Mouse (Mus musculus) heart, postnatal 0 days (tissue): ENCODE data around the gene Frem2. TPM values are rescaled to one million over a fixed set of nuclear protein-coding genes. Genes with fewer than 3 reads are reported as not detected.

Source experiments
- ATAC-seq: fragments of 200-750 bp; cut with Nextera tagmentation; 2 replicates; pipeline ENCODE4 v1.8.0; 2017; ENCODE audit warnings: low read depth, moderate number of reproducible peaks, moderate library complexity; ENCODE audit not compliant: insufficient read depth
- DNase-seq: peaks from one replicate; pipeline ENCODE4 v3.0.0-alpha.2; 2016; ENCODE audit warnings: low spot score
- H3K27ac ChIP-seq: fragments of 300-500 bp; sonication (generic); 2 replicates; pipeline ENCODE4 v1.5.1; 2014; ENCODE audit warnings: low read depth, mild to moderate bottlenecking
- H3K27me3 ChIP-seq: fragments of 300-500 bp; sonication (generic); 2 replicates; pipeline ENCODE4 v1.6.1; 2014; ENCODE audit warnings: low read length, mixed read lengths; ENCODE audit not compliant: control insufficient read depth, insufficient read depth
- H3K36me3 ChIP-seq: fragments of 300-500 bp; sonication (generic); replicated peaks from 2 replicates; pipeline ENCODE4 v1.6.1; 2014; ENCODE audit warnings: low read length, mixed read lengths; ENCODE audit not compliant: control insufficient read depth, insufficient read depth
- H3K4me1 ChIP-seq: fragments of 300-500 bp; sonication (generic); 2 replicates; pipeline ENCODE4 v1.6.1; 2014; ENCODE audit warnings: antibody characterized with exemption; ENCODE audit not compliant: control insufficient read depth, insufficient read depth
- H3K4me2 ChIP-seq: fragments of 300-500 bp; sonication (generic); 2 replicates; pipeline ENCODE4 v1.6.1; 2014; ENCODE audit warnings: low read depth, mild to moderate bottlenecking, low read length, moderate library complexity
- H3K4me3 ChIP-seq: fragments of 300-500 bp; sonication (generic); 2 replicates; pipeline ENCODE4 v1.5.1; 2014; ENCODE audit warnings: low read depth, low read length
- H3K9ac ChIP-seq: fragments of 300-500 bp; sonication (generic); replicated peaks from 2 replicates; pipeline ENCODE4 v1.6.1; 2014; ENCODE audit warnings: low read depth, low read length, mixed read lengths
- H3K9me3 ChIP-seq: fragments of 300-500 bp; sonication (generic); replicated peaks from 2 replicates; pipeline ENCODE4 v1.6.1; 2016; ENCODE audit warnings: low read length; ENCODE audit not compliant: control insufficient read depth
- CTCF ChIP-seq: IDR thresholded peaks from 2 replicates; pipeline ENCODE4 v1.5.1; 2016; ENCODE audit warnings: antibody characterized with exemption, control low read depth, low read depth
- EP300 ChIP-seq: IDR thresholded peaks from 2 replicates; pipeline ENCODE4 v1.6.1; 2016; ENCODE audit warnings: antibody characterized with exemption, low read depth
- WGBS: fragments of 180-500 bp; shearing (Covaris S2); extraction: QIAGEN DNeasy Blood & Tissue Kit; methylation state at CpG from one replicate; pipeline ENCODE4 v1.1.7; 2014; 5-methylcytosine and 5-hydroxymethylcytosine counted together
- polyA plus RNA-seq: library from polyadenylated mRNA; unstranded; fragments of >200 nt; fragmentation: Nextera tagmentation; extraction: Ambion mirVana; gene quantifications from 2 replicates; pipeline ENCODE4 v1.2.1, GENCODE M21; 2015
- total RNA-seq: library from RNA; depleted of rRNA; stranded (reverse); fragments of >200 nt; gene quantifications from 2 replicates; pipeline ENCODE4 v1.2.3, GENCODE M21; 2014; ENCODE audit warnings: low replicate concordance

The Frem2 gene
- total and polyA plus RNA-seq, 2 experiments from 2014 or later: 1.4 to 16.4 TPM

DNA sequence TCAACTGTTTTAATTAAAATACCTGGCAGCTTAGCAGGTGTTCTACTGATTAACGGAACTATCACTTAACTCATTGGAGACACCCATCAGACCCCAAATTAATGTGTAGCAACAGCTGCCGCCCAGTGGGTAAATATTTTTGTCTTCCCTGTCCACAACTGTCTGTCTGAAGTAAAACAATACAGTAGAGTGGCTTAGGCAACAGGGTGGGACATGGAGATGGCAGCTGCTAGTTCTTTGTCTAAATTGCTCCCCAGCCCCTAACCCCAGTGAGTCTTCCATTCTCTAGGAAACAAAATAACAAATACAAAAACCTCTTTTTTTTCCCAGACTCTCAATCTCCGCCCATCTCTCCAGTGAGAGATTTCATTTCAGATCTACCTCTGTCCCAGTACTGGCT, 36.2 kb downstream of the Frem2 start:
- H3K9me3 ChIP-seq: no peaks in the 10 kb centered on the region
- H3K36me3 ChIP-seq: no peaks in the 10 kb centered on the region
- no peaks in the 10 kb centered on the region for H3K27me3 ChIP-seq
- TF ChIP-seq EP300: no peak
- TF ChIP-seq CTCF: no peak
- H3K4me2 ChIP-seq: no peak overlapping the region
- H3K9ac ChIP-seq: no peak overlapping the region
- no peak overlapping the region for H3K4me3 ChIP-seq
- no peak overlapping the region for H3K27ac ChIP-seq
- WGBS: 85% methylated on average over 3 of the region's 3 CpGs
- ATAC-seq (no peak), DNase-seq (no peak)
- no peaks in the 10 kb centered on the region for H3K4me1 ChIP-seq

DNA sequence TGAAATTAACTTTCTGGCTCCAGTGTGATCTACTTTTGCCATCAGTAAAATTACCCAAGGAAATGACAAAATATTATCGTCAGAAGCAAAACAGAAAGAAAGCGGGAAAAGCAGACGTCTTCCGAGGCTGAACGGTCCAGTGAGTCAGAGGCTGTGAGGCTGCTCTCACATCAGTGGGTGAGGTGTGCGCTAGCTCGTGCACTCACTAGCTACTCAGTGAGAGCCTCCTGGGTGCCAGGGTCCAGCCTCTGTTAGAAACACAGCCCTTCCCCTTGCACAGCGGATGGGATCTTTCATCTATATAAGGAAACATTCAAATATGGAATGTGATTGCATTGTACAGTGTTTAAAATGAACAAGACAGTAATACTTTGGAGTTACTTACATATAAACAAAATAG, 36.8 kb downstream of the Frem2 start:
- ATAC-seq (no peak), DNase-seq (no peak)
- Histone ChIP-seq H3K27ac (no peak overlapping the region), H3K9me3 (no peaks in the 10 kb centered on the region), H3K4me3 (no peak overlapping the region), H3K36me3 (no peaks in the 10 kb centered on the region), H3K4me1 (no peaks in the 10 kb centered on the region), H3K9ac (no peak overlapping the region), H3K27me3 (no peaks in the 10 kb centered on the region), H3K4me2 (no peak overlapping the region)
- 79% methylated on average over 8 of the region's 8 CpGs for WGBS
- TF ChIP-seq EP300 (no peak), CTCF (no peak)

DNA sequence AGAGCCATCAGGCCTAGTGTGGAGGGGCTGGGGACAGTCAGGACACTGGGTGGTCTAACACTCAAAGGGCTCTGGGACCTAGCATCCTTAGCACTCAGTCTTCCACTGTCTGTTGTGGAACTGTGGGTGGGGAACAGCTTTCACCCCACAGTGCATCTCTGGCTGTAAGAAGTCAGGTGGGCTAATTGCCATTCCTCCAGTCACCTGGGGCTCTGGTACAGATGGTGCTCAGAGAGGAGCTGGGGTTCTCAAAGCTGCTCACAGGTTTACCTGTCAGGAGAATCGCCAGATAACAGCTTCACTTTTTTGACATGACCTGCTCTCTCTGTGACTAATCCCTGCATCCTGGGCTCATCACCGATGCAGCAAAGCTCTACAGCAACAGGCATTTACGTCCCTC, 46.0 kb downstream of the Frem2 start:
- no peak overlapping the region for H3K4me3 ChIP-seq
- WGBS: 77% methylated on average over 3 of the region's 3 CpGs
- H3K36me3 ChIP-seq: no peaks in the 10 kb centered on the region
- DNase-seq (no peak), ATAC-seq (no peak)
- H3K9ac ChIP-seq: no peak overlapping the region
- H3K4me2 ChIP-seq: no peak overlapping the region
- H3K9me3 ChIP-seq: no peaks in the 10 kb centered on the region
- H3K27ac ChIP-seq: no peak overlapping the region
- no peaks in the 10 kb centered on the region for H3K27me3 ChIP-seq
- H3K4me1 ChIP-seq: no peaks in the 10 kb centered on the region
- no peak for TF ChIP-seq CTCF
- no peak for TF ChIP-seq EP300

DNA sequence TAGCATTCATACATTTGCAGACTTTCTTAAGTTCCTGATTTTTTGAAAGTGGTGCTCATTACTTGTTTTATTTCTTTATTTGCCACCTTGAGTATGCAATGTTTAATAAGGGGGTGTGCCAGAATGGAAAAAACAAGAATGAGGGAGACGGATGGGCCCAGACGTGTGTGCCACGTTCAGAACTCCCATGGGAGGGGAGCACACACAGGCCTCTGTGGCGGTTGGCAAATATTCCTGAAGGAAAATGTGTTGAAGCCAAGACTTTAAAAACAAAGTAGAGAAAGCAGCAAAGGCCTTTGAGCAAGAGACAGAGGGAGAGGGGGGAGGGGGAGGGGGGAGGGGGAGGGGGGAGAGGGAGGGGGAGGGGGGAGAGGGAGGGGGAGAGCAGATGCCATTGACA, 47.3 kb downstream of the Frem2 start:
- H3K4me1 ChIP-seq: no peaks in the 10 kb centered on the region
- H3K36me3 ChIP-seq: no peaks in the 10 kb centered on the region
- H3K4me3 ChIP-seq: no peak overlapping the region
- H3K4me2 ChIP-seq: no peak overlapping the region
- 0 out of 2 replicates have a peak, but pooled peaks cover 7% of the 10 kb centered on the region for H3K9me3 ChIP-seq
- H3K27me3 ChIP-seq: no peaks in the 10 kb centered on the region
- H3K27ac ChIP-seq: no peak overlapping the region
- TF ChIP-seq EP300 (no peak), CTCF (no peak)
- H3K9ac ChIP-seq: no peak overlapping the region
- ATAC-seq (no peak), DNase-seq (no peak)
- WGBS: 56% methylated on average over 4 of the region's 4 CpGs

DNA sequence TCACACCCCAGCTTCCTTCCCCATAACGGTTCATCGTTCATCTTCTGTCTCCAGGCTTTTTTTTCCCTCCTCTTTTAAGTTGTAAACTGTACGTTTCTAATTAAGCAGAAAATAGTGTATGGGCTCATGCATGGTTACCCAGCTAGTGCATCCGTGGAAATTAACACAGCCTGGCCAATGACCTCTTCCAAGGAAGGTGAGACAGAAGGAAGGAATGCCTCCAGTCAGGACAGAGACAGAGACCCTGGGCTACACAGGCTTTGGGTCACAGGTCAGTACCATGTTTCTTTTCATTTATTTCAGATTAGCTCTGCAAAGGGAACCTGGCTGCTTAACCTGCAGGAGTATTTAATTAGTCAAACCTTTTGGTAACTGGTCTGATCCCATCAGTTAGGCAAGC, 57.0 kb downstream of the Frem2 start:
- Histone ChIP-seq H3K4me1 (0 out of 2 replicates have a peak, but pooled peaks cover 4% of the 10 kb centered on the region), H3K4me3 (no peak overlapping the region), H3K27me3 (no peaks in the 10 kb centered on the region), H3K27ac (no peak overlapping the region), H3K9ac (no peak overlapping the region), H3K4me2 (no peak overlapping the region), H3K9me3 (0 out of 2 replicates have a peak, but pooled peaks cover under 1% of the 10 kb centered on the region), H3K36me3 (no peaks in the 10 kb centered on the region)
- ATAC-seq (no peak), DNase-seq (no peak)
- 76% methylated on average over 4 of the region's 4 CpGs for WGBS
- TF ChIP-seq CTCF: no peak

DNA sequence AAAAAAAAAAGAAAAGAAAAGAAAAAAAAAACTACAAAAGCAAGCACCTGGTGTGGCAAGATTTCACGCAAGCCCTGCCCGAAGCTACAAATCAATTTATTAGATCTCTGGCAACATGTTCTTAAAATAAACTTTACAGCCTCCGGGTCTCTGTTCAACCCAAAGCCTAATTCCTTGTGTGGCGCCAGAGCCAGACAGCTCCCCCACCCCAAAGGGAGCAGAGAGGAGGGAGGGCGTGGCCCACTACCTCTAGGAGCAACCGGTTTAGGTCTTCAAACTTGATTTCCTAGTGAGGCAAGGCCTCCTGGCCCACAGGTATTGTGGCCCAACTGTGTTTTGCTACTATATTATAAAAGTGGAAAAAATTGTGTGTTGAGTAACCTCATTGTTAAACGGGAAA, 57.8 kb downstream of the Frem2 start:
- H3K27me3 ChIP-seq: no peaks in the 10 kb centered on the region
- no peak overlapping the region for H3K9ac ChIP-seq
- no peak overlapping the region for H3K27ac ChIP-seq
- WGBS: 47% methylated on average over 7 of the region's 7 CpGs
- no peak overlapping the region for H3K4me2 ChIP-seq
- DNase-seq (no peak), ATAC-seq (no peak)
- H3K4me3 ChIP-seq: no peak overlapping the region
- no peaks in the 10 kb centered on the region for H3K9me3 ChIP-seq
- no peak for TF ChIP-seq CTCF
- TF ChIP-seq EP300: no peak
- no peaks in the 10 kb centered on the region for H3K36me3 ChIP-seq
- H3K4me1 ChIP-seq: 0 out of 2 replicates have a peak, but pooled peaks cover 4% of the 10 kb centered on the region
